Comparison of ENCODE assay signal across 18 mouse cellular contexts in the genomic region with DNA sequence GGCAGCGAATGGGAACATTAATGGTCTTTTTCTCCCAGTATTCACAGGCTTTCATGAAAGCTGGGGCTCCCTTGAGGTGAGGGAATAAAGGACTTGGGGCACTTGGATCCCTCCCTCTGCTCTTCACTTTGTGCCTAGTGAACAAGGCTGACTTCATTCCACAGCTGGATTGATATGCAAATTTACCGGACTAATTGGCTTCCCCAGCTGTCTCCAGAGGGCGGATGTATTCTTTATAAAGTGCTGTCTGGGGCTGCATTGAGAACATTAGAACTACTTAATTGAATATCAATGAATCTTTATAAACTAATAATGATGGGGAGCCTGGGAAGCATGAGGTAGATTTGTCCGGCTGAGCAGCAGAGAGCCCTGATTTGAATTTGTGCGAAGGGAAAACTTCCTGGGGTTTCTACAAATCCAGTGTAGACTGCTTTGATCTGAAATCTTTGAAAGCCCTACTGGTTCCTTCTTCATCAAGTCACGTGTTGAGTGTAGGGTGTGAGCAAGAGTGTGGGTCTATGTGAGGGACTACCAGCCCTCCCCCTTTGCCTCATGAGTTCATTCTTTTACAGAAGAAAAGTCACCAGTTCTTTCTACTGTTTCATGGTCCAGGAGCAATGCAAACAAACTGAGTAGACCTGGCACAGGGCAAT. TPM values are rescaled to one million over a fixed set of nuclear protein-coding genes. Genes with fewer than 3 reads are reported as not detected.
DNase-seq lines count a peak whose midpoint lies in the region; ATAC-seq and TF ChIP-seq lines count a peak whose summit lies in the region.
"Had no signal": no experiment of that assay in that cellular context is flagged by ENCODE, and none has a peak within 500 bp of the region (broad histone marks: within the 10 kb centered on the region; RNA-seq: fewer than 3 reads in every experiment).

No protein-coding gene starts in this region.

- H3K9ac ChIP-seq in hindbrain, embryonic 14.5 days: no peak overlapping the region
- no peak overlapping the region for H3K9ac ChIP-seq in midbrain, postnatal 0 days (replicated peaks; ENCODE audit: low read length, poor library complexity, severe bottlenecking)
- H3K9ac ChIP-seq: limb, embryonic 15.5 days had no signal

- peaks cover 24% of the 10 kb centered on the region for H3K27me3 ChIP-seq in forebrain, embryonic 10.5 days (ENCODE audit: poor library complexity, severe bottlenecking)
- no peaks in the 10 kb centered on the region for H3K27me3 ChIP-seq in hindbrain, embryonic 14.5 days (ENCODE audit: control insufficient read depth, insufficient read depth, low read length)
- no peaks in the 10 kb centered on the region for H3K27me3 ChIP-seq in midbrain, postnatal 0 days (ENCODE audit: insufficient read depth, low read length)
- H3K27me3 ChIP-seq: limb, embryonic 15.5 days had no signal

- WGBS in forebrain, embryonic 10.5 days: 19% methylated on average over 6 of the region's 6 CpGs
- 17% methylated on average over 6 of the region's 6 CpGs for WGBS in hindbrain, embryonic 14.5 days
- 19% methylated on average over 6 of the region's 6 CpGs for WGBS in midbrain, postnatal 0 days

- peak; percentile 65; the same call in 1 of the 2 replicates for ATAC-seq in hindbrain, embryonic 14.5 days (ENCODE audit: low FRiP score)
- no peak for ATAC-seq in midbrain, postnatal 0 days (ENCODE audit: low FRiP score)
- ATAC-seq: Patski had no signal

- peaks cover 11% of the 10 kb centered on the region for H3K4me1 ChIP-seq in forebrain, embryonic 10.5 days
- no peaks in the 10 kb centered on the region for H3K4me1 ChIP-seq in hindbrain, embryonic 14.5 days (replicated peaks; ENCODE audit: control insufficient read depth, insufficient read depth, low read length)
- H3K4me1 ChIP-seq in midbrain, postnatal 0 days (ENCODE audit: insufficient read depth, low read length): no peaks in the 10 kb centered on the region
- H3K4me1 ChIP-seq: heart, embryonic 10.5 days; limb, embryonic 15.5 days had no signal

- peak; percentile 1 for DNase-seq in brain, adult 2 months (ENCODE audit: low read depth, low spot score)
- peak; percentile 32 for DNase-seq in forebrain, embryonic 10.5 days (ENCODE audit: extremely low spot score, low spot score)
- peak; percentile 24 for DNase-seq in hindbrain, embryonic 14.5 days (ENCODE audit: low spot score)
- peak; percentile 1 for DNase-seq in midbrain, postnatal 0 days (ENCODE audit: low spot score)
- DNase-seq in left cerebral cortex, adult 18-20 months (ENCODE audit: low spot score in 2 of 2): no peak
- no peak for DNase-seq in heart, postnatal 25 days (ENCODE audit: low spot score)
- no peak for DNase-seq in layer of hippocampus, postnatal 25 days (ENCODE audit: extremely low spot score in 1 of 2, low spot score in 1 of 2)
- no peak for DNase-seq in spleen, postnatal 14 days (ENCODE audit: low spot score in 2 of 2)
- DNase-seq: adrenal gland, postnatal 10 days; gastrocnemius, postnatal 25 days; kidney, adult 9 months; lung, adult 2 months; retina, postnatal 1 day; thymus, postnatal 14 days had no signal

- H3K4me3 ChIP-seq in forebrain, embryonic 10.5 days: no peak overlapping the region
- H3K4me3 ChIP-seq in hindbrain, embryonic 14.5 days (replicated peaks; ENCODE audit: low read length): no peak overlapping the region
- H3K4me3 ChIP-seq in midbrain, postnatal 0 days (ENCODE audit: low read depth, low read length): no peak overlapping the region
- H3K4me3 ChIP-seq: heart, embryonic 10.5 days; limb, embryonic 15.5 days had no signal

- intact Hi-C loops in heart, postnatal 25 days (cut with DNase I): no loop called here

- TF ChIP-seq CTCF in midbrain, postnatal 0 days (IDR thresholded peaks at IDR 0.05): no peak

- no peak overlapping the region for H3K4me2 ChIP-seq in hindbrain, embryonic 14.5 days (replicated peaks)
- H3K4me2 ChIP-seq in midbrain, postnatal 0 days (ENCODE audit: low read depth, low read length, poor library complexity, severe bottlenecking): no peak overlapping the region
- H3K4me2 ChIP-seq: limb, embryonic 15.5 days had no signal

- peak overlapping the region; percentile 44; the same call in 1 of the 2 replicates for H3K27ac ChIP-seq in forebrain, embryonic 10.5 days
- H3K27ac ChIP-seq in hindbrain, embryonic 14.5 days: no peak overlapping the region
- no peak overlapping the region for H3K27ac ChIP-seq in midbrain, postnatal 0 days (ENCODE audit: low read depth, low read length)
- H3K27ac ChIP-seq: heart, embryonic 10.5 days; limb, embryonic 15.5 days had no signal

- no peaks in the 10 kb centered on the region for H3K36me3 ChIP-seq in forebrain, embryonic 10.5 days (replicated peaks)
- no peaks in the 10 kb centered on the region for H3K36me3 ChIP-seq in hindbrain, embryonic 14.5 days (replicated peaks; ENCODE audit: control insufficient read depth, insufficient read depth)
- H3K36me3 ChIP-seq in midbrain, postnatal 0 days (ENCODE audit: insufficient read depth, low read length): no peaks in the 10 kb centered on the region
- H3K36me3 ChIP-seq: heart, embryonic 10.5 days; limb, embryonic 15.5 days had no signal

- H3K9me3 ChIP-seq in forebrain, embryonic 10.5 days: no peaks in the 10 kb centered on the region
- H3K9me3 ChIP-seq in hindbrain, embryonic 14.5 days (ENCODE audit: control insufficient read depth, low read length): no peaks in the 10 kb centered on the region
- no peaks in the 10 kb centered on the region for H3K9me3 ChIP-seq in midbrain, postnatal 0 days (ENCODE audit: low read length)
- H3K9me3 ChIP-seq: heart, embryonic 10.5 days; limb, embryonic 15.5 days had no signal

RNA-seq across cellular contexts. Expression of gene Gpr50, which starts 37.5 kb away (rescaled TPM):
- polyA plus RNA-seq in forebrain, embryonic 10.5 days (2016; fragmentation: Nextera tagmentation; extraction: Ambion mirVana): 5.3 and 10.4 TPM in 2 replicates
- 1.8 and 2.6 TPM in 2 replicates for polyA plus RNA-seq in hindbrain, embryonic 14.5 days (2014; fragmentation: Nextera tagmentation; extraction: Ambion mirVana)
- 2.2 and 3.1 TPM in 2 replicates for total RNA-seq in midbrain, postnatal 0 days (2014; rRNA removed)
- polyA plus RNA-seq in midbrain, postnatal 0 days (2015; fragmentation: Nextera tagmentation; extraction: Ambion mirVana): 4.5 and 5.5 TPM in 2 replicates
- total RNA-seq in left cerebral cortex, adult 18-20 months (2021): under 1 TPM; 0.46 to 0.49 TPM
- total RNA-seq in heart, postnatal 25 days (2021): not detected
- total RNA-seq in layer of hippocampus, postnatal 25 days (2021): not detected
- total RNA-seq: common myeloid progenitor, adult 5-6 weeks had no signal

Comparison
In these comparisons a context has a peak if more than half of its experiments do, and no peak if none do; other contexts are left out.
1. DNase-seq: peak in brain, adult 2 months (single experiment), forebrain, embryonic 10.5 days (single experiment), hindbrain, embryonic 14.5 days (single experiment) and midbrain, postnatal 0 days (single experiment); none in left cerebral cortex, adult 18-20 months (0 of 2), heart, postnatal 25 days (single experiment), layer of hippocampus, postnatal 25 days (0 of 2) and spleen, postnatal 14 days (0 of 2).